Mouse (Mus musculus): Measurements from ENCODE around the gene Snx32. TPM values are rescaled to one million over a fixed set of nuclear protein-coding genes. Genes with fewer than 3 reads are reported as not detected.

Gene Snx32
- polyA plus RNA-seq, 1 experiment from 2014 or later, result 103 TPM

DNA sequence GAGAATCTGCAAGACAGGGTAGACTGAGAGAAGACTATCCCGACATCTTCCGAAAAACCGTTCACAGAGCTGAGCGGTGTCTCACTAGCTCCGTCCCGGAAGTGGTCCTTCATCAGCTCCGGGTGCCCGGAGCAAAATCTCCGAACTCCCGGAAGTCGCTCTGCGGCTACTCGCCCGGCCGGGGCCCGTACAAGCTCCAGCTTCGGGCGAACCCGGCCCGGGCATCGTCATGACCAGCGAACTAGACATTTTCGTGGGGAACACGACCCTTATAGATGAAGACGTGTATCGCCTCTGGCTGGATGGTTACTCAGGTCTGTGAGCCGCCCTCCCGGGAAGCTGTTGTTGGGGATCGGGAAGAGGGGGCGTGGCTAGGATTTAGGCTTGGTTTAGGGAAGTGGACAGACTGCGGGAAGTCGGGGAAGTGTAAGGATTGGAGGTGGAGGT, 49.9 kb downstream of the Snx32 start, which contains the start of gene Fibp:
Fibp (plus strand) TSS at position 151 of the 447 bp plus-strand sequence.
- Histone ChIP-seq H3K36me3 (peaks cover 24% of the 10 kb centered on the region), H3K9me3 (replicated peaks) (no peaks in the 10 kb centered on the region), H3K4me1 (peaks cover 52% of the 10 kb centered on the region), H3K27me3 (replicated peaks) (peaks cover 4% of the 10 kb centered on the region; the same call in 1 of the 2 replicates), H3K4me2 (peak within 1 kb of the TSS; percentile 76), H3K9ac (replicated peaks) (peak within 1 kb of the TSS; percentile 76), H3K27ac (replicated peaks) (peak within 1 kb of the TSS; percentile 85), H3K4me3 (replicated peaks) (peak within 1 kb of the TSS; percentile 81)
- WGBS, result under 1% methylated on average over 32 of the region's 32 CpGs
- peak; percentile 53 for ATAC-seq (ENCODE audit: low FRiP score)

GRCm38 (mm10) chr19:5459896-5460295, 50.4 kb downstream of the Snx32 start:
- peaks cover 55% of the 10 kb centered on the region for H3K4me1 ChIP-seq

GRCm38 (mm10) chr19:5459019-5459418, 51.3 kb downstream of the Snx32 start:
- no peak overlapping the region for H3K4me2 ChIP-seq
- WGBS, result 76% methylated on average over 7 of the region's 7 CpGs
- H3K27ac ChIP-seq (replicated peaks), result no peak overlapping the region
- no peak for ATAC-seq (ENCODE audit: low FRiP score)
- no peak overlapping the region for H3K9ac ChIP-seq (replicated peaks)
- no peaks in the 10 kb centered on the region for H3K9me3 ChIP-seq (replicated peaks)
- peaks cover 4% of the 10 kb centered on the region; the same call in 1 of the 2 replicates for H3K27me3 ChIP-seq (replicated peaks)
- peaks cover 55% of the 10 kb centered on the region for H3K4me1 ChIP-seq
- H3K36me3 ChIP-seq, result peaks cover 16% of the 10 kb centered on the region
- H3K4me3 ChIP-seq (replicated peaks), result no peak overlapping the region

More at GRCm38 (mm10) chr19:5459896-5460295, 50.4 kb downstream of the Snx32 start:
- H3K36me3 ChIP-seq, result peaks cover 18% of the 10 kb centered on the region
- H3K4me3 ChIP-seq (replicated peaks), result peak overlapping the region; percentile 81
- H3K27me3 ChIP-seq (replicated peaks), result peaks cover 4% of the 10 kb centered on the region; the same call in 1 of the 2 replicates
- ATAC-seq (ENCODE audit: low FRiP score), result no peak
- peak overlapping the region; percentile 76 for H3K4me2 ChIP-seq
- H3K9me3 ChIP-seq (replicated peaks), result no peaks in the 10 kb centered on the region
- H3K9ac ChIP-seq (replicated peaks), result peak overlapping the region; percentile 76
- WGBS, result 16% methylated on average over 3 of the region's 3 CpGs
- peak overlapping the region; percentile 85 for H3K27ac ChIP-seq (replicated peaks)

DNA sequence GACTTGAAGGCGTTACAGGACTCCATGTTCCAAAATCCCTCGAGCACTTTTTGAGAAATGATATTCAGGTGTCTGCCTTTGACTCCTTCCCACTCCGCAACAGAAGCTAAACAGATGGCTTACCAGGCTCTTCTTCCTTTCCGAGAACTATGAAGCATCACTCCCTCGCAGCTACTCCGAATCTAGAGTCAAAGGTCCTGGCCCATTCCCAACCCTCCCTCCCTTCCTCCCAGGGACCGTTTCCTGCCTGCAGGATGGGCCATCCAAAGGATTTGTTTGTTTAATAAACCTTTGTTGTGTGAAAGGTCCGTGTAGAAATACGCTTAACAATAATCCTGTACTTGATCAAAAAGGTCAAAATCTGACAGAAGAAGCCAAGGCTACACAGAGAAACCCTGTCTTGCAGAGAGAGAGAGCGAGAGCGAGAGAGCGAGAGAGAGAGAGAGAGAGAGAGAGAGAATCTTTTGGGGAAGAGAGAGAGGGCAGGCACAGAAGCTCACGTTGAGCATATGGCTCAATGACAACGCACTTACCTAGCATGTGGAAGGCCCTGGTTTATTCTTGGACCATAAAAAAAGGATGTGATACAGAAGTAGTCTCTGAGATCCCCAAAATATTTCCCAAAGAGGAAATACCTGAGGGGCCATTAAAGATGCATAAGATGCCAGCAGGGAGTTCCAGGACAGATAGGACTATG, 52.4 kb downstream of the Snx32 start, which contains the start of gene Ccdc85b:
Ccdc85b (minus strand) TSS at position 149 of the 697 bp plus-strand sequence.
- 19% methylated on average over 14 of the region's 14 CpGs for WGBS
- H3K27me3 ChIP-seq (replicated peaks), result peaks cover 4% of the 10 kb centered on the region; the same call in 1 of the 2 replicates
- peak within 1 kb of the TSS; percentile 85 for H3K9ac ChIP-seq (replicated peaks)
- peaks cover 12% of the 10 kb centered on the region for H3K36me3 ChIP-seq
- peak within 1 kb of the TSS; percentile 73 for H3K4me3 ChIP-seq (replicated peaks)
- H3K4me2 ChIP-seq, result peak within 1 kb of the TSS; percentile 91
- H3K4me1 ChIP-seq, result peaks cover 53% of the 10 kb centered on the region
- peak within 1 kb of the TSS; percentile 97 for H3K27ac ChIP-seq (replicated peaks)
- no peaks in the 10 kb centered on the region for H3K9me3 ChIP-seq (replicated peaks)
- 0 out of 2 replicates have a peak, but pooled peaks have one; percentile 2 for ATAC-seq (ENCODE audit: low FRiP score)

- peaks cover 53% of the 10 kb centered on the region for H3K4me1 ChIP-seq
Measured at GRCm38 (mm10) chr19:5456922-5457745, 53.2 kb downstream of the Snx32 start.

GRCm38 (mm10) chr19:5456241-5456921, 54.0 kb downstream of the Snx32 start:
- H3K27ac ChIP-seq (replicated peaks), result peak overlapping the region; percentile 97

More at GRCm38 (mm10) chr19:5456922-5457745, 53.2 kb downstream of the Snx32 start:
- Histone ChIP-seq H3K4me2 (peak overlapping the region; percentile 91), H3K27ac (replicated peaks) (peak overlapping the region; percentile 97), H3K4me3 (replicated peaks) (peak overlapping the region; percentile 73), H3K9me3 (replicated peaks) (no peaks in the 10 kb centered on the region), H3K27me3 (replicated peaks) (peaks cover 4% of the 10 kb centered on the region; the same call in 1 of the 2 replicates), H3K36me3 (peaks cover 4% of the 10 kb centered on the region), H3K9ac (replicated peaks) (peak overlapping the region; percentile 85)
- WGBS, result under 1% methylated on average over 69 of the region's 70 CpGs
- ATAC-seq (ENCODE audit: low FRiP score), result peak; percentile 95

GRCm38 (mm10) chr19:5455568-5455967, 54.8 kb downstream of the Snx32 start:
- Histone ChIP-seq H3K9ac (replicated peaks) (peak overlapping the region; percentile 85), H3K4me1 (peaks cover 42% of the 10 kb centered on the region), H3K36me3 (peaks cover 4% of the 10 kb centered on the region), H3K4me3 (replicated peaks) (peak overlapping the region; percentile 73), H3K27ac (replicated peaks) (no peak overlapping the region), H3K4me2 (peak overlapping the region; percentile 91), H3K9me3 (replicated peaks) (no peaks in the 10 kb centered on the region), H3K27me3 (replicated peaks) (peaks cover 9% of the 10 kb centered on the region)
- no peak for ATAC-seq (ENCODE audit: low FRiP score)
- WGBS, result 60% methylated on average over 8 of the region's 8 CpGs

More at GRCm38 (mm10) chr19:5456241-5456921, 54.0 kb downstream of the Snx32 start:
- Histone ChIP-seq H3K9me3 (replicated peaks) (no peaks in the 10 kb centered on the region), H3K4me1 (peaks cover 48% of the 10 kb centered on the region), H3K4me3 (replicated peaks) (peak overlapping the region; percentile 73), H3K27me3 (replicated peaks) (peaks cover 4% of the 10 kb centered on the region; the same call in 1 of the 2 replicates), H3K36me3 (peaks cover 4% of the 10 kb centered on the region), H3K4me2 (peak overlapping the region; percentile 91), H3K9ac (replicated peaks) (peak overlapping the region; percentile 85)
- WGBS, result 2% methylated on average over 26 of the region's 26 CpGs
- ATAC-seq (ENCODE audit: low FRiP score), result no peak

DNA sequence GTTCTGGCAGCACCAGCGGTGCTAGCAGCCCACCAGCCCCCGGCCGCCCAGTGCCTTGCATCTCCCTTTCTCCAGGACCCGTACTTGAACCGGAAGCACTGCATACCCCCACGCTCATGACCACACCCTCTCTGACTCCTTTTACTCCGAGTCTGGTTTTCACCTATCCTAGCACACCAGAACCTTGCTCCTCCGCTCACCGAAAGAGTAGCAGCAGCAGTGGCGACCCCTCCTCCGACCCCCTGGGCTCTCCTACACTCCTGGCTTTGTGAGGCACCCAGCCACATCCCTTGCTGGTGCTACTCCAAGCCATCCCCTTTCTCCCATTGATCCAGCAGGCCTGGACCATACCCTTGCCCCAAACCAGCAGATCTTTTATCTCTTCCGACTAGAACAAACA, 55.3 kb downstream of the Snx32 start:
- peak overlapping the region; percentile 85 for H3K9ac ChIP-seq (replicated peaks)
- H3K4me1 ChIP-seq, result peaks cover 41% of the 10 kb centered on the region
- H3K27ac ChIP-seq (replicated peaks), result no peak overlapping the region
- peaks cover 14% of the 10 kb centered on the region for H3K27me3 ChIP-seq (replicated peaks)
- H3K36me3 ChIP-seq, result peaks cover 4% of the 10 kb centered on the region
- peak overlapping the region; percentile 73; the same call in 1 of the 2 replicates for H3K4me3 ChIP-seq (replicated peaks)
- WGBS, result 91% methylated on average over 12 of the region's 12 CpGs
- no peak for ATAC-seq (ENCODE audit: low FRiP score)
- H3K4me2 ChIP-seq, result peak overlapping the region; percentile 91
- no peaks in the 10 kb centered on the region for H3K9me3 ChIP-seq (replicated peaks)

DNA sequence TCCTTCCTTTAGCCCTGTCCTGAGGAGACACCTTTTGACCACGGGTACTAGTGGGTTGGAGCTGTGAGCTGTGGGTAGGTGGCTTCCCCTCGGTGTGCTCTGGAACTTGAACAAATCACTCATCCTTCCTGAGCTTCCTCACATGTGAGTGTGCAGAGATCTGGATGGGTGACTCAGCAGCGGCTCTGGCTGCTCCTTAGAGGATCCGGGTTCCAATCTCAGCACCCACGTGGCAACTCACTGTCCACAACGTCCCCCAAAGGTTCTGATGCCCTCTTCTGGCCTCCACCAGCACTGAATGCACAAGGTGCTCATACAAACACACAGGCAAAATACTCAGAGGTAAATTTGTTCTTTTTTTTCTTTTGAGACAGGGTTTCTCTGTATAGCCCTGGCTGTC, 58.6 kb downstream of the Snx32 start:
- no peaks in the 10 kb centered on the region; the same call in 1 of the 2 replicates for H3K9me3 ChIP-seq (replicated peaks)
- H3K36me3 ChIP-seq, result peaks cover 4% of the 10 kb centered on the region
- H3K27me3 ChIP-seq (replicated peaks), result peaks cover 43% of the 10 kb centered on the region
- ATAC-seq (ENCODE audit: low FRiP score), result no peak
- 74% methylated on average over 6 of the region's 6 CpGs for WGBS
- peaks cover 50% of the 10 kb centered on the region for H3K4me1 ChIP-seq
- H3K4me2 ChIP-seq, result no peak overlapping the region
- H3K27ac ChIP-seq (replicated peaks), result no peak overlapping the region
- no peak overlapping the region for H3K9ac ChIP-seq (replicated peaks)
- no peak overlapping the region for H3K4me3 ChIP-seq (replicated peaks)

DNA sequence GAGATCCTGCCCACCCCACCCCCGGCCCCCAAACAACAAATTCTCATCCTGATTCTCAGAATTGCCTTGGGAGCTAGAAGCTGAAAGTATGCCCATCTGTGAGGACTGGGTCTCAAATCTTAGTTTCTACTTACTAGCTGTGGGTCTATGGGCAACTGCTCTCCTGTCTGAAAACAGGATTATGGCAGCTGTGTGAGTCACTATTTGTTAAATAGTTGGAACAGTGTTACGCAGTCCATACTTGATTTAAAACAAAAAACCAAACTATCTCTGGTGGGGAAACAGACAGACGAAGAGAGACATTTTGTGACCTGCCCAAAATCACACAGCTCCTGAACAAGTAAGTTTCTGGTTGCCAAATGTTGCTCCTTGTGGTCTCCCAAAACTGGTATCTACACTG, 60.7 kb downstream of the Snx32 start:
- Histone ChIP-seq H3K4me3 (replicated peaks) (no peak overlapping the region), H3K9me3 (replicated peaks) (no peaks in the 10 kb centered on the region; the same call in 1 of the 2 replicates), H3K27ac (replicated peaks) (no peak overlapping the region), H3K4me2 (no peak overlapping the region), H3K36me3 (peaks cover 4% of the 10 kb centered on the region), H3K4me1 (peaks cover 31% of the 10 kb centered on the region), H3K27me3 (replicated peaks) (peaks cover 57% of the 10 kb centered on the region), H3K9ac (replicated peaks) (no peak overlapping the region)
- no peak for ATAC-seq (ENCODE audit: low FRiP score)
- 85% methylated on average over 3 of the region's 3 CpGs for WGBS

Measured in neural tube, embryonic 15.5 days (tissue).